Mouse (Mus musculus) gastrocnemius, postnatal 25 days (tissue): ENCODE measurements around the gene Gm5938. TPM values are rescaled to one million over a fixed set of nuclear protein-coding genes. Genes with fewer than 3 reads are reported as not detected.

ENCODE experiments used
- DNase-seq: peaks from one replicate; pipeline ENCODE4 v3.0.0; 2022
- long read RNA-seq, 2 experiments: library from polyadenylated mRNA; stranded (forward); transcript quantifications; one replicate each; pipeline ENCODE4 v2.0.0; 2021
- total RNA-seq, 2 experiments: library from RNA; stranded (reverse); gene quantifications; 1 replicate in 1 of 2; 2 replicates in 1 of 2; pipeline ENCODE4 v1.2.3; 2021

Gene Gm5938
- total RNA-seq: not detected
- long read RNA-seq, experiment 1: 0 reads
- long read RNA-seq, experiment 2: 0 reads

DNA sequence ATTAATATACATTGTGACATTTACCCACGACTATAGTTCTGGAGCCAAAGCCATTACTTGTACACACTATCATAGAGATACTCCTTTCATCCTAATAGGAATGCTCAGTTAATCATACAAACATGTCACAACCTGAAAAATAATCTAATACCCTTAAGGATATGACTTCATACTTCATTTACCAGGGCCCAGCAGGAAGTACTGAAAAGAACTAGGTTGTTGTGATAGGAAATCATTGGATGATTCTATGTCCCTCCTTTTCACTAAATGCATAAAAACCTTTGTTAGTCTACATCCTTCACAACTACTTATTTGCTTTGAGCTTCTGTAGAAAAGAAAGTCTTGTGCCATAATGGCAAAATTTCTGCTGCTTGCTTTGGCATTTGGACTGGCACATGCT, at the start of gene Gm5938:
Gene Gm5938, plus strand, starts transcription at position 301 of the 400 bp plus-strand sequence.
- no peak for DNase-seq

DNA sequence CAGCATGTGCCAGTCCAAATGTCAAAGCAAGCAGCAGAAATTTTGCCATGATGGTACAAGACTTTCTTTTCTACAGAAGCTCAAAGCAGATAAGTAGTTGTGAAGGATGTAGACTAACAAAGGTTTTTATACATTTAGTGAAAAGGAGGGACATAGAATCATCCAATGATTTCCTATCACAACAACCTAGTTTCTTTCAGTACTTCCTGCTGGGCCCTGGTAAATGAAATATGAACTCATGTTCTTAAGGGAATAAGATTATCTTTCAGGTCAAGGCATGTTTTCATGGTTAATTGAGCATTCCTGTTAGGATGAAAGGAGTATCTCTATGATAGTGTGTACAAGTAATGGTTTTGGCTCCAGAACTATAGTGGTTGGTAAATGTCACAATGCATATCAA, 34.0 kb upstream of the Gm5938 start, which contains the start of gene Obp1a:
Gene Obp1a, minus strand, starts transcription at position 101 of the 400 bp plus-strand sequence.
- DNase-seq: no peak

Other genes with a start within 250 kb of the Gm5938 start
- gene 5430402E10Rik, start 200.4 kb upstream of the Gm5938 start, total RNA-seq: not detected
- not detected for gene Obp1a, start 34.1 kb upstream of the Gm5938 start, total RNA-seq
- gene Obp1b, start 61.3 kb downstream of the Gm5938 start, total RNA-seq: not detected
- gene Gm14743, start 120.5 kb downstream of the Gm5938 start, total RNA-seq: not detected
- gene 4930480E11Rik, start 244.2 kb downstream of the Gm5938 start, total RNA-seq: not detected